Mouse (Mus musculus): ENCODE measurements around the gene 1700125H20Rik. TPM values are rescaled to one million over a fixed set of nuclear protein-coding genes. Genes with fewer than 3 reads are reported as not detected.

The 1700125H20Rik gene
- total and polyA plus RNA-seq, 2 experiments from 2014 or later = 2.8 TPM; not detected in 1

- Histone ChIP-seq H3K4me1 (ENCODE audit: insufficient read depth, low read length) (no peaks in the 10 kb centered on the region), H3K4me2 (ENCODE audit: low read depth, low read length, poor library complexity, severe bottlenecking) (no peak overlapping the region), H3K27me3 (ENCODE audit: insufficient read depth, low read length) (no peaks in the 10 kb centered on the region), H3K9ac (replicated peaks; ENCODE audit: low read length, poor library complexity, severe bottlenecking) (no peak overlapping the region), H3K9me3 (ENCODE audit: low read length) (no peaks in the 10 kb centered on the region), H3K27ac (ENCODE audit: low read depth, low read length) (no peak overlapping the region), H3K36me3 (ENCODE audit: insufficient read depth, low read length) (peaks cover 64% of the 10 kb centered on the region), H3K4me3 (ENCODE audit: low read depth, low read length) (no peak overlapping the region)
- no peak for TF ChIP-seq CTCF (IDR thresholded peaks at IDR 0.05)
- DNase-seq (ENCODE audit: low spot score) (no peak), ATAC-seq (ENCODE audit: low FRiP score) (no peak)
- WGBS = 96% methylated on average over 11 of the region's 11 CpGs
Observed at GRCm38 (mm10) chr11:85194206-85194605, 24.0 kb downstream of the 1700125H20Rik start.

- no peak overlapping the region for H3K4me3 ChIP-seq (ENCODE audit: low read depth, low read length)
- H3K36me3 ChIP-seq (ENCODE audit: insufficient read depth, low read length) = peaks cover 64% of the 10 kb centered on the region
- H3K9me3 ChIP-seq (ENCODE audit: low read length) = no peaks in the 10 kb centered on the region
- ATAC-seq (ENCODE audit: low FRiP score) (no peak), DNase-seq (ENCODE audit: low spot score) (no peak)
- H3K4me2 ChIP-seq (ENCODE audit: low read depth, low read length, poor library complexity, severe bottlenecking) = no peak overlapping the region
- H3K27ac ChIP-seq (ENCODE audit: low read depth, low read length) = no peak overlapping the region
- H3K27me3 ChIP-seq (ENCODE audit: insufficient read depth, low read length) = no peaks in the 10 kb centered on the region
- TF ChIP-seq CTCF (IDR thresholded peaks at IDR 0.05) = no peak
- 93% methylated on average over 9 of the region's 9 CpGs for WGBS
- no peaks in the 10 kb centered on the region for H3K4me1 ChIP-seq (ENCODE audit: insufficient read depth, low read length)
- no peak overlapping the region for H3K9ac ChIP-seq (replicated peaks; ENCODE audit: low read length, poor library complexity, severe bottlenecking)
Observed at GRCm38 (mm10) chr11:85196046-85196445, 25.8 kb downstream of the 1700125H20Rik start.

GRCm38 (mm10) chr11:85198906-85199305, 28.7 kb downstream of the 1700125H20Rik start:
- ATAC-seq (ENCODE audit: low FRiP score) (no peak), DNase-seq (ENCODE audit: low spot score) (no peak)
- H3K4me1 ChIP-seq (ENCODE audit: insufficient read depth, low read length) = no peaks in the 10 kb centered on the region
- peaks cover 54% of the 10 kb centered on the region for H3K36me3 ChIP-seq (ENCODE audit: insufficient read depth, low read length)
- H3K9me3 ChIP-seq (ENCODE audit: low read length) = no peaks in the 10 kb centered on the region
- TF ChIP-seq CTCF (IDR thresholded peaks at IDR 0.05) = no peak
- no peak overlapping the region for H3K9ac ChIP-seq (replicated peaks; ENCODE audit: low read length, poor library complexity, severe bottlenecking)
- no peak overlapping the region for H3K27ac ChIP-seq (ENCODE audit: low read depth, low read length)
- H3K4me2 ChIP-seq (ENCODE audit: low read depth, low read length, poor library complexity, severe bottlenecking) = no peak overlapping the region
- H3K27me3 ChIP-seq (ENCODE audit: insufficient read depth, low read length) = no peaks in the 10 kb centered on the region
- H3K4me3 ChIP-seq (ENCODE audit: low read depth, low read length) = no peak overlapping the region
- 82% methylated on average over 2 of the region's 2 CpGs for WGBS

GRCm38 (mm10) chr11:85206231-85206630, 36.0 kb downstream of the 1700125H20Rik start:
- Histone ChIP-seq H3K4me2 (ENCODE audit: low read depth, low read length, poor library complexity, severe bottlenecking) (no peak overlapping the region), H3K27ac (ENCODE audit: low read depth, low read length) (no peak overlapping the region), H3K36me3 (ENCODE audit: insufficient read depth, low read length) (peaks cover 29% of the 10 kb centered on the region), H3K4me1 (ENCODE audit: insufficient read depth, low read length) (no peaks in the 10 kb centered on the region), H3K9me3 (ENCODE audit: low read length) (no peaks in the 10 kb centered on the region), H3K4me3 (ENCODE audit: low read depth, low read length) (no peak overlapping the region), H3K9ac (replicated peaks; ENCODE audit: low read length, poor library complexity, severe bottlenecking) (no peak overlapping the region), H3K27me3 (ENCODE audit: insufficient read depth, low read length) (no peaks in the 10 kb centered on the region)
- TF ChIP-seq CTCF (IDR thresholded peaks at IDR 0.05) = no peak
- ATAC-seq (ENCODE audit: low FRiP score) (no peak), DNase-seq (ENCODE audit: low spot score) (no peak)

- ATAC-seq (ENCODE audit: low FRiP score) = no peak
- TF ChIP-seq CTCF (IDR thresholded peaks at IDR 0.05) = no peak
- no peak overlapping the region for H3K9ac ChIP-seq (replicated peaks; ENCODE audit: low read length, poor library complexity, severe bottlenecking)
Observed at GRCm38 (mm10) chr11:85211151-85211550, 40.9 kb downstream of the 1700125H20Rik start.

DNA sequence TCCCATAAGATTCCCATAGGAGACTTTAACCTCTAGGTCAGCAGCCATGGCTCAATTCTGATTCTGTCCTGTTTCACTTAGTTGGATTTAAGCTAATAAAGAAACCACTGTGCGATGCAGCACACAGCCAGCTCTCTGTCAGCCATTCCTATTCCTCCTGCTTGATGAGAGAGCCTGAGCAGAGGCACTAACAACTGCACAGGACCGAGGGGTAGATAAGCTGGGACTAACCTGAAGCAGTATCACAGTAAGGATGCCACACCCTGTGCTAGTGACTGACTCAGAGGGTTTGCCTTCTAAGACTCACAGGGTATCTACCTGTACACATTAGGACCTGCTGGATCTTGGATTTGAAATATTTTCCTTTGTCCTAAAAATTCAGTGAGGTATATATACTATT, 43.0 kb downstream of the 1700125H20Rik start:
- Histone ChIP-seq H3K4me1 (ENCODE audit: insufficient read depth, low read length) (no peaks in the 10 kb centered on the region), H3K4me3 (ENCODE audit: low read depth, low read length) (no peak overlapping the region), H3K27ac (ENCODE audit: low read depth, low read length) (no peak overlapping the region), H3K9ac (replicated peaks; ENCODE audit: low read length, poor library complexity, severe bottlenecking) (no peak overlapping the region), H3K27me3 (ENCODE audit: insufficient read depth, low read length) (no peaks in the 10 kb centered on the region), H3K36me3 (ENCODE audit: insufficient read depth, low read length) (peaks cover 38% of the 10 kb centered on the region), H3K9me3 (ENCODE audit: low read length) (no peaks in the 10 kb centered on the region), H3K4me2 (ENCODE audit: low read depth, low read length, poor library complexity, severe bottlenecking) (no peak overlapping the region)
- DNase-seq (ENCODE audit: low spot score) = no peak
- 100% methylated on average over 2 of the region's 2 CpGs for WGBS
- TF ChIP-seq CTCF (IDR thresholded peaks at IDR 0.05) = no peak
- ATAC-seq (ENCODE audit: low FRiP score) = no peak

More at GRCm38 (mm10) chr11:85211151-85211550, 40.9 kb downstream of the 1700125H20Rik start:
- Histone ChIP-seq H3K27me3 (ENCODE audit: insufficient read depth, low read length) (no peaks in the 10 kb centered on the region), H3K27ac (ENCODE audit: low read depth, low read length) (no peak overlapping the region), H3K4me2 (ENCODE audit: low read depth, low read length, poor library complexity, severe bottlenecking) (no peak overlapping the region), H3K9me3 (ENCODE audit: low read length) (no peaks in the 10 kb centered on the region), H3K4me1 (ENCODE audit: insufficient read depth, low read length) (no peaks in the 10 kb centered on the region), H3K4me3 (ENCODE audit: low read depth, low read length) (no peak overlapping the region), H3K36me3 (ENCODE audit: insufficient read depth, low read length) (peaks cover 43% of the 10 kb centered on the region)
- no peak for DNase-seq (ENCODE audit: low spot score)
- WGBS = 95% methylated on average over 2 of the region's 2 CpGs
